Mouse (Mus musculus) intestine, embryonic 15.5 days (tissue): Measurements from ENCODE around the gene Hist1h3c. TPM values are rescaled to one million over a fixed set of nuclear protein-coding genes. Genes with fewer than 3 reads are reported as not detected.
A peak's percentile ranks its signal among the peaks of the same experiment; 100 is the strongest.
"Not testable (repeated sequence)": the region's sequence is repeated elsewhere in the genome, so short reads cannot be mapped to it uniquely, and the experiment has no call there.

ENCODE experiments used
- ATAC-seq: fragments of 200-750 bp; cut with Nextera tagmentation; 2 replicates; pipeline ENCODE4 v1.8.0; 2017; ENCODE audit warnings: moderate TSS enrichment, moderate library complexity
- H3K27ac ChIP-seq: fragments of 300-500 bp; sonication (generic); 2 replicates; pipeline ENCODE4 v1.5.1; 2015; ENCODE audit warnings: mild to moderate bottlenecking, inconsistent platforms
- H3K27me3 ChIP-seq: fragments of 300-500 bp; sonication (generic); replicated peaks from 2 replicates; pipeline ENCODE4 v1.6.1; 2015; ENCODE audit warnings: inconsistent platforms
- H3K36me3 ChIP-seq: fragments of 300-500 bp; sonication (generic); 2 replicates; pipeline ENCODE4 v1.6.1; 2015; ENCODE audit warnings: inconsistent platforms
- H3K4me1 ChIP-seq: fragments of 300-500 bp; sonication (generic); replicated peaks from 2 replicates; pipeline ENCODE4 v1.6.1; 2015; ENCODE audit warnings: inconsistent platforms
- H3K4me2 ChIP-seq: fragments of 300-500 bp; sonication (generic); replicated peaks from 2 replicates; pipeline ENCODE4 v1.6.1; 2015; ENCODE audit warnings: mild to moderate bottlenecking, inconsistent platforms
- H3K4me3 ChIP-seq: fragments of 300-500 bp; sonication (generic); replicated peaks from 2 replicates; pipeline ENCODE4 v1.5.1; 2015; ENCODE audit warnings: inconsistent platforms
- H3K9ac ChIP-seq: fragments of 300-500 bp; sonication (generic); 2 replicates; pipeline ENCODE4 v1.6.1; 2015; ENCODE audit warnings: inconsistent platforms
- H3K9me3 ChIP-seq: fragments of 300-500 bp; sonication (generic); 2 replicates; pipeline ENCODE4 v1.6.1; 2016; ENCODE audit warnings: inconsistent platforms
- WGBS: fragments of 180-500 bp; shearing (Covaris S2); methylation state at CpG from one replicate; pipeline ENCODE4 v1.1.7; 2015; 5-methylcytosine and 5-hydroxymethylcytosine counted together
- polyA plus RNA-seq: library from polyadenylated mRNA; unstranded; fragments of >200 nt; fragmentation: Nextera tagmentation; extraction: Ambion mirVana; gene quantifications from 2 replicates; pipeline ENCODE4 v1.2.1, GENCODE M21; 2015

Gene Hist1h3c
- polyA plus RNA-seq, 1 experiment from 2014 or later: 7.7 TPM

DNA sequence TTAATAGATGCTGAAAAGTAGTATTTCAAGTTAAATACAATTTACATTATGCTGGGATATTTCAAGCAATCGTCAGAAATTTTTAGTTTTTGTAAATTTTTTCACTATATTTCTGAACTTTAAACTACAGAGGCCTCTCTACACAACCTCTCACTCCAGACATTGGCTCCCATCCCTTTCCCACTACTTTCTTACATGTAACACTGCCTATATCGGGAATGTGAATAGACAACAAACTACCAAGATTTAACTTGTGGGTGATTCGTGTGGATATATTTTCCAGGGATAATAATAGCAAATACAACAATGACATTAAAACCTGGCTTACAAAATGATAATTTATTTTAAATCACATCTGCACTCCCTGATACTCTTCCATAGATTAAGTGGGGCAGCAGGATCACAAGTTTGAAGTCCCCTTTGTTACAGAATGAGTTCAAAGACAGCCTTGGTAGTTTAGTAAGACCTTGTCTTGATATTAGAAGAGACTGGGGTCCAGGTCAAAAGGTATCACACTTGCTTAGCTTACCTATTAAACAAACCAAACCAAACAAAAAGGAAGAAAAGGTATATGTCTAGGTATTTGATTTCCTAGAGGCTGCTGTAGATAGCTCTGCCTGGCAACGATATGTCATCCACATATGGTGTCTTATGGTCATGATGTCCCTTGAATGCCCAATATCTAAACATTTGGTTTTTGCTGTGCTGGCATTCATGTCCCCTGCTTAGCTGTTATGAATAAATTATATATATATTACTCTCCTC is 8.1 kb upstream of the Hist1h3c start:
- no peak overlapping the region for H3K27ac ChIP-seq
- H3K4me3 ChIP-seq: no peak overlapping the region

DNA sequence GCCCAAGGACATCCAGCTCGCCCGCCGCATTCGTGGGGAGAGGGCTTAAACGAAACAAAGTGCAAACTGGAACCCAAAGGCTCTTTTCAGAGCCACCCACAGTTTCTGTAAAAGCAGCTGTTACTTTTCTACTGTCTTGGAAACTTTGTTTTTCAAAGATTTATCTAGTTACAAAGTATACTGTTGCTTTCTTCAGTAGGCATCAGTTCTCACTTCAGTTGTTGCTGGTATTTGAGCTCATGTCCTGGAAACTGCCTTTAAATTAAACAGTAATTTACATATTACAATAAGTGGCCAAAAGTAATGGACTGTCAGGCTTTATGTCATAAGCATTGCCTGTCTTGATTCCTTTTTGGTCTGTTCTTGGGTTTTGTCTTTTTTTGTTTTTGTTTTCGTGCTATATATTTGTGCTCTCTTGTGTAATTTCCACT is 7.4 kb upstream of the Hist1h3c start:
- Histone ChIP-seq H3K4me3 (peak overlapping the region; percentile 33), H3K4me2 (peak overlapping the region; percentile 53), H3K9me3 (no peaks in the 10 kb centered on the region), H3K4me1 (0 out of 2 replicates have a peak, but pooled peaks cover 4% of the 10 kb centered on the region), H3K9ac (peak overlapping the region; percentile 51), H3K27ac (peak overlapping the region; percentile 80), H3K36me3 (no peaks in the 10 kb centered on the region), H3K27me3 (no peaks in the 10 kb centered on the region)
- 5% methylated on average over 6 of the region's 6 CpGs for WGBS
- ATAC-seq: no peak

More for the DNA sequence above, 8.1 kb upstream of the Hist1h3c start:
- WGBS: 53% methylated on average over 4 of the region's 4 CpGs
- ATAC-seq: no peak
- Histone ChIP-seq H3K4me1 (no peaks in the 10 kb centered on the region), H3K4me2 (peak overlapping the region; percentile 53), H3K9ac (no peak overlapping the region), H3K36me3 (no peaks in the 10 kb centered on the region), H3K27me3 (no peaks in the 10 kb centered on the region), H3K9me3 (no peaks in the 10 kb centered on the region)

DNA sequence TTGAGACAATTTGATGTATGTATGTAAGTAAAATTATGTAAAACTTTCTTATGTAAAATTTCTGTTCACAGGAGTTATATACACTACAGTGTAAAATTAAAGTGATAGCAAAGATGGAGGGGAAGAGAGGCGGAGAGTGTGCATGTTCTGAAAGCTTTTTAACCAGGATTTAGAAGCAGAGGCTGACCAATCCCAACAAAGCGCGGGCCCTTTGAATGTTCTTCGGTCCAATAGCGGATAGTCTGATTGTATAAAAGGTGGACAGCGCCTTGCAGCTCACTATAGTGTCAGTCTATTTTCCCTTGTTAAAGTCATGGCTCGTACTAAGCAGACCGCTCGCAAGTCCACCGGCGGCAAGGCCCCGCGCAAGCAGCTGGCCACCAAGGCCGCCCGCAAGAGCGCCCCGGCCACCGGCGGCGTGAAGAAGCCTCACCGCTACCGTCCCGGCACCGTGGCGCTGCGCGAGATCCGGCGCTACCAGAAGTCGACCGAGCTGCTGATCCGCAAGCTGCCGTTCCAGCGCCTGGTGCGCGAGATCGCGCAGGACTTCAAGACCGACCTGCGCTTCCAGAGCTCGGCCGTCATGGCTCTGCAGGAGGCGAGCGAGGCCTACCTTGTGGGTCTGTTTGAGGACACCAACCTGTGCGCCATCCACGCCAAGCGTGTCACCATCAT is 6.8 kb upstream of the Hist1h3c start, which contains the start of gene Hist1h3b:
TSS of gene Hist1h3b (plus strand) at position 201 of the 675 bp plus-strand sequence.
- peak within 1 kb of the TSS; percentile 54 for H3K9ac ChIP-seq
- 0% methylated on average over 18 of the region's 47 CpGs for WGBS
- not testable (repeated sequence) for H3K36me3 ChIP-seq

DNA sequence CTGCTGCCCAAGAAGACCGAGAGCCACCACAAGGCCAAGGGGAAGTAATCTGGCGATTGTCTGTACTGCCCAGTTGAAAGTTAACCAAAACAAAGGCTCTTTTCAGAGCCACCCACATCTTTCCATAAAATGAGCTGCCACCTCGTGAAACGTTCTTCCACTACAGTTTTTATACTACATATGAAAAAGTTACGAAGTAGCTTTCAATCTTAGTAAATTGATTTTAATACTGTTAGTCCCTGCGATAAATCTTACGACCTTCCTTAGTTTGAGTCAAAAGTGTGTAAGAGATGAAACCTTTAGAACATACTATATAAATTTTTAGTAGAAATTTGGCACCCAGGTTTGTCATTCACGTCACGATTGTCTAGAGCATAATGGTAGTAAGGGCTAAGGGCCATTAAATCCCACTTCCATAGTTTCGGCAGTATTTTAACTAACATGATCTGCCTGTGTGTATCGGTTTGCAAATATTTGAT is 6.1 kb upstream of the Hist1h3c start:
- H3K9me3 ChIP-seq: no peaks in the 10 kb centered on the region
- peak overlapping the region; percentile 63 for H3K4me2 ChIP-seq
- H3K27me3 ChIP-seq: no peaks in the 10 kb centered on the region
- peak overlapping the region; percentile 96 for H3K27ac ChIP-seq
- WGBS: 2% methylated on average over 11 of the region's 11 CpGs
- no peaks in the 10 kb centered on the region for H3K36me3 ChIP-seq
- H3K9ac ChIP-seq: peak overlapping the region; percentile 54
- 0 out of 2 replicates have a peak, but pooled peaks cover 4% of the 10 kb centered on the region for H3K4me1 ChIP-seq
- H3K4me3 ChIP-seq: peak overlapping the region; percentile 39
- ATAC-seq: peak; percentile 14; the same call in 1 of the 2 replicates

More for the DNA sequence above, 6.8 kb upstream of the Hist1h3c start, which contains the start of gene Hist1h3b:
- Histone ChIP-seq H3K4me3 (peak within 1 kb of the TSS; percentile 39), H3K27ac (peak within 1 kb of the TSS; percentile 96), H3K4me2 (peak within 1 kb of the TSS; percentile 63)
- not testable (repeated sequence) for H3K9me3 ChIP-seq, H3K4me1 ChIP-seq, H3K27me3 ChIP-seq
- peak; percentile 87 for ATAC-seq

DNA sequence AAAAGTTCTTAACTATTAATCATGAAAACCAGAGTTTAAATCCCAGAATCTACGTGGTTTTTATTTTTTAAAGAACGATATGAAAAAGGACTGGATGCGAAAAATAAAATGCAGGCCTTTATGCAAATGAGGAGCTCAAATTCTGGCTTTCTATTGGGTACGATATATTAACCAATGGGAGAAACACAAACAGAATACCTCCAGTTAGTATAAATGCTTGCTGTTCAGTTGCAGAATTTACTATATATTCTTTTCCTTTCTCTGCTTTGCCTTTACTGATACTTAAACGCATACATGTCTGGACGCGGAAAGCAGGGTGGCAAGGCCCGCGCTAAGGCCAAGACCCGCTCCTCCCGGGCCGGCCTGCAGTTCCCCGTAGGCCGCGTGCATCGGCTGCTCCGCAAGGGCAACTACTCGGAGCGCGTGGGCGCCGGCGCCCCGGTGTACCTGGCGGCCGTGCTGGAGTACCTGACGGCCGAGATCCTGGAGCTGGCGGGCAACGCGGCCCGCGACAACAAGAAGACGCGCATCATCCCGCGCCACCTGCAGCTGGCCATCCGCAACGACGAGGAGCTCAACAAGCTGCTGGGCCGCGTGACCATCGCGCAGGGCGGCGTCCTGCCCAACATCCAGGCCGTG is 5.6 kb upstream of the Hist1h3c start, which contains the start of gene Hist1h2ab:
TSS of gene Hist1h2ab (plus strand) at position 288 of the 639 bp plus-strand sequence.
- peak within 1 kb of the TSS; percentile 63 for H3K4me2 ChIP-seq
- H3K27me3 ChIP-seq, H3K4me1 ChIP-seq, H3K36me3 ChIP-seq, H3K9me3 ChIP-seq: not testable (repeated sequence)
- H3K9ac ChIP-seq: peak within 1 kb of the TSS; percentile 54
- peak within 1 kb of the TSS; percentile 39 for H3K4me3 ChIP-seq
- WGBS: under 1% methylated on average over 34 of the region's 47 CpGs
- H3K27ac ChIP-seq: peak within 1 kb of the TSS; percentile 96
- peak; percentile 59 for ATAC-seq

GRCm38 (mm10) chr13:23749563-23750121 is 4.2 kb upstream of the Hist1h3c start:
- H3K9me3 ChIP-seq: no peaks in the 10 kb centered on the region
- H3K4me3 ChIP-seq: no peak overlapping the region
- ATAC-seq: no peak
- no peaks in the 10 kb centered on the region for H3K27me3 ChIP-seq
- WGBS: 92% methylated on average over 5 of the region's 5 CpGs
- H3K27ac ChIP-seq: no peak overlapping the region
- 0 out of 2 replicates have a peak, but pooled peaks cover 4% of the 10 kb centered on the region for H3K4me1 ChIP-seq
- no peak overlapping the region for H3K4me2 ChIP-seq
- H3K36me3 ChIP-seq: no peaks in the 10 kb centered on the region
- H3K9ac ChIP-seq: no peak overlapping the region

DNA sequence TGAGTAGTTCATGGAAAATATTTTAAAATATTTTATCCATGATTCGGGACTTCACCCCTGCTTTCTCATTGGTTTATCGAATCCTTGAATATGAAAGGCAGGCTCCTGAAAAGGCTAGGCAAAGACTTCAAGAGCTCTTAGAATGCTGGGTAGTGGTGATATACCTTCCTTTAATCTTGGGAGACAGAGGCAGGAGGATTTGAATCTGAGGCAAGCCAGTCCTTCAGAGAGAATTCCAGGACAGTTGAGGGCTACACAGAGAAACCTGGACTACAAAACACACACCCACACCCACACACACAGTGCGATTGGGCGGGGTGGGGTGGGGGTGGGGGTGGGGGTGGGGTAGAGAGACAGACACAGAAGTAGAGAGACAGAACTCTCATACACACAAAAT is 2.5 kb upstream of the Hist1h3c start:
- Histone ChIP-seq H3K4me1 (0 out of 2 replicates have a peak, but pooled peaks cover 4% of the 10 kb centered on the region), H3K9me3 (no peaks in the 10 kb centered on the region), H3K36me3 (no peaks in the 10 kb centered on the region), H3K4me3 (no peak overlapping the region), H3K4me2 (peak overlapping the region; percentile 52), H3K27me3 (no peaks in the 10 kb centered on the region), H3K27ac (peak overlapping the region; percentile 95), H3K9ac (0 out of 2 replicates have a peak overlapping the region, but pooled peaks have one; percentile 30)
- no peak for ATAC-seq
- 6% methylated on average over 4 of the region's 4 CpGs for WGBS

DNA sequence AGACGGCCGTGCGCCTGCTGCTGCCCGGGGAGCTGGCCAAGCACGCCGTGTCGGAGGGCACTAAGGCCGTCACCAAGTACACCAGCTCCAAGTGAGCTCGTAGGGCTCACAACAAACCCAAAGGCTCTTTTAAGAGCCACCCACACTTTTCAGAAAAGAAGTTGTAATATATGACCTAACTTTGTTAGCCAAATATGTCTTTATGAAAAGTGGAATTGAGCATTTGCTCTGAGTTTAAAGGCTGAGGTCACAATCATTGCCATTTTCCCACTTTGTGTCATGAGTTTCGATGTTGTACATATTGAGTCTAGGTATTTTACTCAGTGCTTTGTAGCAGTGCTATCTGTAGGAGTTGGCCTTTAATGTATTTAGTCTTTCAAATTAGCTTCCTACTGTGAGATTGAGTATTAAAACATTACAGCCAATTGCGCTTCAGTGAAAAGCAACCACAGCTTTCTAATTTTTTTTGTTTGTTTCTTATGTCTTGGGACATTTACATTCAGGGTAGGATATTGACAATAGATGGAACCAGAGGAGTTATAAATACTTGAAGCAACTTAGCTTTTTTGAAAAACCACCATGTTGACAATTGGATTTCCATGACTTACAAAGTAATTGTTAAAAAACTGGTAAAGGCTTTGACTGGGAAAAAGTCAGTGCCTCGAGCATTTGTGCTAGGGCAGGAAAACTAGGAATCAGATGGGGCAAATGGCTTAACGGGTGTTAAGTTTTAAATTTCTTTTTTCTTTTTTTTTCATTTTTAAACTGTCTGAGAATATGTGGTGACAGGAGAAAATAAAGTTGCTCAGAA is 1.9 kb upstream of the Hist1h3c start:
- H3K4me3 ChIP-seq: peak overlapping the region; percentile 26

DNA sequence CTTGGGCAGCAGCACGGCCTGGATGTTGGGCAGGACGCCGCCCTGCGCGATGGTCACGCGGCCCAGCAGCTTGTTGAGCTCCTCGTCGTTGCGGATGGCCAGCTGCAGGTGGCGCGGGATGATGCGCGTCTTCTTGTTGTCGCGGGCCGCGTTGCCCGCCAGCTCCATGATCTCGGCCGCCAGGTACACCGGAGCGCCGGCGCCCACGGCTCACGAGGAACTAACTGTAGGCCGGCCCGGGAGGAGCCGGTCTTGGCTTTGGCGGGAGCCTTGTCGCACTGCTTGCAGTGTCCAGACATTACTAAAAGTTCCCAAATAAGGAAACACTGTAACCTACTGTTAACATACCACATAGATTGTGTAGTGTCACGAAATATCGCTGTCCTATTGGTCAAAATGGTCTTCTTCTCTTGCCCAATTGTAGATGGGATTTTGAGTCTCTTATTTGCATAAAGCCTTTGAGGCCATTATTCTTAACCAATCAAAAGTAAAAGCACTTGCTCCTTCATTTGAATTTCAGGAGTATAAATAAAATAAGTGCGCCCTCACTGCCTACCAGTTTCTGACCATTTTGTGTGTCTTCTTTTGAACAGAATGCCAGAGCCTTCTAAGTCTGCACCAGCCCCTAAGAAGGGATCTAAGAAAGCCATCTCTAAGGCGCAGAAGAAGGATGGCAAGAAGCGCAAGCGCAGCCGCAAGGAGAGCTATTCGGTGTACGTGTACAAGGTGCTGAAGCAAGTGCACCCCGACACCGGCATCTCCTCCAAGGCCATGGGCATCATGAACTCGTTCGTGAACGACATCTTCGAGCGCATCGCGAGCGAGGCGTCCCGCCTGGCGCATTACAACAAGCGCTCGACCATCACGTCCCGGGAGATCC is 1.0 kb upstream of the Hist1h3c start, which contains the start of gene Hist1h2bb:
TSS of gene Hist1h2bb (plus strand) at position 534 of the 880 bp plus-strand sequence.
- not testable (repeated sequence) for H3K36me3 ChIP-seq, H3K4me1 ChIP-seq, H3K27me3 ChIP-seq, H3K9me3 ChIP-seq
- H3K9ac ChIP-seq: peak within 1 kb of the TSS; percentile 54
- ATAC-seq: peak; percentile 91
- H3K4me3 ChIP-seq: peak within 1 kb of the TSS; percentile 39
- peak within 1 kb of the TSS; percentile 56 for H3K4me2 ChIP-seq
- under 1% methylated on average over 46 of the region's 58 CpGs for WGBS
- peak within 1 kb of the TSS; percentile 98 for H3K27ac ChIP-seq

More for the DNA sequence above, 1.9 kb upstream of the Hist1h3c start:
- H3K27me3 ChIP-seq: no peaks in the 10 kb centered on the region
- WGBS: 3% methylated on average over 13 of the region's 13 CpGs
- no peaks in the 10 kb centered on the region for H3K9me3 ChIP-seq
- H3K36me3 ChIP-seq: no peaks in the 10 kb centered on the region
- no peak for ATAC-seq
- 0 out of 2 replicates have a peak, but pooled peaks cover 4% of the 10 kb centered on the region for H3K4me1 ChIP-seq
- peak overlapping the region; percentile 95 for H3K27ac ChIP-seq
- H3K4me2 ChIP-seq: peak overlapping the region; percentile 52
- H3K9ac ChIP-seq: peak overlapping the region; percentile 42
